Mouse (Mus musculus) right cerebral cortex, adult 2 months (tissue): Measurements from ENCODE around the gene Mthfd1l.

Experiments used
- DNase-seq, 2 experiments: peaks; one replicate each; pipeline ENCODE4 v3.0.0; 2021 to 2022; ENCODE audit warnings: low spot score in 2 of 2

Mthfd1l gene

DNA sequence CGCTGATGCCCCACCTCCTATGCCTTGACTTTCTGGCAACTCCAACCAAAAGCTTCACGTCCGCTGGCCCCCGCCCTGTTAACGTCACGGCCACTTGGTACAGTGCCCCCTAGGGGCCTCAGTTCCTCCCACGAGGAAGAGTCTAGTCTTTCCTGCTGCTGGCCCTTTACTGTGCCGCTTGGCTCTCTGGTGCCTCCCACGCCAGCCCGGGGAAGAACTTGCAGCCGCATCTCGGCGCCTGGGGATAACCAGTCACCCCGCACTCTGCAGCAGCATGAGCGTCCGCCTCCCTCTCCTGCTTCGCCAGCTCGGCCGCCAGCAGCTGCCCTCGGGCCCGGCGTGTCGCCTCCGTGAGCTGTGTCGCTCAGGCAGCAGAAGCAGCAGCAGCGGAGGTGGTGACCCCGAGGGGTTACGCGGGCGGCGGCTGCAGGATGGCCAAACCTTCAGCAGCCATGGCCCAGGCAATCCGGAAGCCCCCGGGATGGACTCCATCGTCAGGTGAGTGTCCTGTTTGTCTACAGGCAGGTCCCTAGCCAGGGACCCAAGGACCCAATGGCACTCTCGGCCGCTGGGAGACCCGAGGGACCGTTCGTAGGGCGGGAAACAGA is at the start of gene Mthfd1l:
TSS of gene Mthfd1l (plus strand) at position 138 of the 608 bp plus-strand sequence.
- DNase-seq = peak; percentile 78 to 81

GRCm38 (mm10) chr10:3928008-3928545 is 44.8 kb upstream of the Mthfd1l start:
- no peak for DNase-seq

- no peak for DNase-seq
Observed at GRCm38 (mm10) chr10:3931831-3932230, 41.1 kb upstream of the Mthfd1l start.

DNA sequence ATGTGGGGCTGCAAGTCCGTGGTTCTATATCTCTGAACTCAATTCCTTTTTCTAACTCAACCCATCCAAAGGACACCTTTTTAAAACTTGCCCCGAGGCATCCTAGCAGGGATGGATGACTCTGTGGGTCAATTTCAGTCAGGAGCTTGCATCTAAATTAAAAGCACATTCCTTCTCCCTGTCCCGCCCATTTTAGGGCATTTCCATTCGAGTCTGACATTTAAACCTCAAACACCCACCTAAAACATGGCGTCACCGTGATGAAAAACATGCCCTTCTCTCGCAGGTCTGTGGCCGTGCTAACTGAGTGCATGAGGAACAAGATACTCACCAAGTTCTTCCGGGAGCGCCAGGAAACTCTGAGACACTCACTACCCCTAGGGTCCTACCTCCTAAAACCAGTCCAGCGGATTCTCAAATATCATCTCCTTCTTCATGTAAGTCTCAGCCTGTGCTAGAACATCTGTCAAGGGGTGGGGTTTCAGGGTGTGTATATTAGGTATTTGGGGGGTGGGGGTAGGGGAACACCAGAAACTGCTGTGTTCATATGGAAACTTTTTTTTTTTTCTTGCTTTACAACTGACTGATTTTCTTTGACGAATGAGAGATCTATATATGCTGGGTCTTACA is 39.5 kb upstream of the Mthfd1l start:
- DNase-seq = no peak

DNA sequence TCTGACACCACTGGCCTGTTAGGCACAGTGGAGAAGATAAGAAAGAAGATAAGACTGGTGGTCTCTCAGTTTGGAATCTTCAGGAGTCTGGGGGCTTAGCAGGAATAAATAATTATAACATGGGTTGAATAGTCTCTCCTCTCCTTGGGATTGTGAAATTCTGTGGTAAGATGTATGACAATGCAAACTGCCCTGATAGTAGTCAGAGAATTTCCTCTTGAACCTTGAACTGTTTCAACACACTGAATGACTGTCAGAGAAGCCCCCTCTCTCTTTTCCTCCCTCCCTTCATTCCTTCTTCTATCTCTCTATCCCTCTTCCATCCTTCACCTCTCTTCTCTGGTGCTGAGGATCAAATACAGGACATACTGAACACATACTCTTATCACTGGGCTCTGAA is 36.1 kb upstream of the Mthfd1l start:
- DNase-seq = no peak

DNA sequence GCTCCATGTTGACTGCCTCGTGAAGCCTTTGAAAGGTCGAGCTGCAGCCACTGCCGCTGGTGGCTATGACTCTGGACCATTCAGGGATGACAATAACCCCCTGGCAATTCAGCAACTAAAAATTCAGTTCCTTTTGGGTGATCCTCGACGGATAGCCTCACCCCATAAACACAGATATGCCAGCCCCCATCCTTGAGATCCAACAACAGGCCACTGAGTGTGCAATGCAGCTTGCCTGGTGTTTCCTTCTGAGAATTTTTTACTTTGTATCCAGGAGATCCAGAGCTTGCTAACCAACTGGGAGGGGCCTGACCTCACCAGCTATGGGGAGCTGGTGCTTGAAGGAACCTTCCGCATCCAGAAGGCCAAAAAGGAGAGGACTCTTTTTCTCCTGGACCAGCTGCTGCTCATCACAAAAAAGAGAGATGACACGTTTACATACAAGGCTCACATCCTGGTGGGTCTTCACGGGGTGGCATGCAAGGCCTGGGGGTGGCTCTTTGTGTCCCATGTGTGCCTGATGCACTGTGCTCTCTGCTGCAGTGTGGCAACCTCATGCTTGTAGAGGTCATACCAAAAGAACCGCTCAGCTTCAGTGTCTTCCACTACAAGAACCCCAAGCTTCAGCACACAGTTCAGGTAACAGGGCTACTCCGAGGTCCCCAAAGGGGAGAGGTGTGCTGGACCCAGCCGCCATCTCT is 32.9 kb upstream of the Mthfd1l start:
- DNase-seq = no peak

GRCm38 (mm10) chr10:3940596-3940975 is 32.3 kb upstream of the Mthfd1l start:
- no peak for DNase-seq

GRCm38 (mm10) chr10:3941054-3941757 is 31.7 kb upstream of the Mthfd1l start:
- no peak for DNase-seq

DNA sequence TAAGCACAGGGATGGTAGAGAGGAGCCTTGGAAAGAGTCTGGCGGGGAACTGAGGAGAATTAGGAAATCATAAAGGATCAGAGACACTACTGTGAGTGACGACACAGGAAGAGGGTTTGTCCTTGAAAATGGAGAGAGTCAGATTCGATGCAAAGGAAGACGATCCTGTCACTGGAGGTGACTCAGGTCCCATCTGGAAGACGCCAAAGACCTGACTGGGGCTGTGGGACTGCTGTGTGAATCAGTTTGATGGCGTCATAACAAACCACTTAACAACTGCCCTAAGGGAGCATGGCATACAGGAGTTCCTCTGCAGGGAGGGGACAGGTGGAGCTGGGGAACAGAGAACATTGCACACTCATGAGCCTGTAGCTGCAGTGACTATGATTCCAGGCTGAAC is 30.6 kb upstream of the Mthfd1l start:
- DNase-seq = no peak

DNA sequence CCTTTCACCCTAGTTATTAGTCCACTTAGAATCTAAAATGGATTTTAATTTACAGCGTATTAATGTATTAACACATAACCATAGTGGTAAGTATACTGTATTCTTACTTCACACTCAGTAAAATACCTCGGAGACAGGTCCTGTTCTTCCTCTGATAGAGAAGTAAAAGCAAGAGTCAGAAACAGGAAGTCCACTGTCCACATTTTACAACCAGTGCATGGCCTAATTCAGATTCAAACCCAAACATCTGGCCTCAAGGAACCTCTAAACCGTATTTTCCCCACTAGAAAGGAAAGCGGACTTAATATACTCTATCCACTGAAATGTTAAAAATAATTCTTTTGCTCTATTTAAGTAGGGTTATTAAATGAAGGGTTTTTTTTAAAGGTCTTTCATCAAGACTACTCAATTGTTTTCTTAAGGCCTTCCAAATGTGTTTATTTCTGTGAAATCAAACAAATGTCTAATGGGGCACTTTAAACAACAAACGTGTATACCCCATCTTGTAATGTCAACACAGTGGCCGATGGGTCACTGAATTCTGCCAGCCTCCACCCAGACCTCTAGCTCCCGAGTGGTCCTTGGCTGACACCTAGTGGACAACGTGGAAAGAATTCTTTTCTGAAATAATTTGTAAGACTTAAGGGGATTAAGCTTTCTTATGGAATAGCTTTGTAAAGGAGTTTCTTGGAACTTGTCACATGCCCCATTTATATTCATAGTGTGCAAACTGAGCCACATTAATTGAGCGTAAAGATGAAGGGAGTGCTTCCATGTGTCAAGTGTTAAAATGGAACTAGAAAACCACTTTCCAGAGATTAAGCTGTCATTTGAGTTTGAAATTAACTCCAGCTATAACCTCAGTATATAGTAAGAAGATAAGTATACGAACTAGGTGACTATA is 29.2 kb upstream of the Mthfd1l start:
- peak; percentile 25 to 70 for DNase-seq

DNA sequence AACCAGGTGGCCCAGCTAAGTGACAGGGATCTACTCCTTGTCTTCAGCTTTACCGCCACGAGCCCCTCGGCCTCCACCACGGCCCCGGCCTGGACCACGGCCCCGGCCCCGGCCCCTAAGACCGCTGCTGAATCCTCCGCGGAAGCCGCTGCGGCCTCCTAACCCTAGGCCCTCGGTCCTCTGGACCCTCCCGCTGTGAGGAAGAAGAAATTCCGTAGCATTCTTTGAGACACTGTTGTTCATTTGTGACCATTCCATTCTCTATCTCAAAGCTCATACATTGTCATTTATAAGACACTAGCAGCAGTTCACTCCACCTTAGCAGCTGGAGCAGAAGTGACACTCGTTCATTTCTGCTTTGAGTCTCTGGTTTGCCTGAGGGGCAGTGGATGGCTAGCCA is 26.0 kb upstream of the Mthfd1l start:
- no peak for DNase-seq

- DNase-seq = no peak
Observed at GRCm38 (mm10) chr10:3947346-3947745, 25.6 kb upstream of the Mthfd1l start.

- no peak for DNase-seq
Observed at GRCm38 (mm10) chr10:3949306-3949705, 23.6 kb upstream of the Mthfd1l start.

GRCm38 (mm10) chr10:3956471-3956870 is 16.4 kb upstream of the Mthfd1l start:
- no peak for DNase-seq

- no peak for DNase-seq
Observed at GRCm38 (mm10) chr10:3958591-3958990, 14.3 kb upstream of the Mthfd1l start.

- DNase-seq = no peak
Observed at GRCm38 (mm10) chr10:3969026-3969425, 3.9 kb upstream of the Mthfd1l start.

GRCm38 (mm10) chr10:3972237-3972636 is 681 bp upstream of the Mthfd1l start:
- no peak for DNase-seq

DNA sequence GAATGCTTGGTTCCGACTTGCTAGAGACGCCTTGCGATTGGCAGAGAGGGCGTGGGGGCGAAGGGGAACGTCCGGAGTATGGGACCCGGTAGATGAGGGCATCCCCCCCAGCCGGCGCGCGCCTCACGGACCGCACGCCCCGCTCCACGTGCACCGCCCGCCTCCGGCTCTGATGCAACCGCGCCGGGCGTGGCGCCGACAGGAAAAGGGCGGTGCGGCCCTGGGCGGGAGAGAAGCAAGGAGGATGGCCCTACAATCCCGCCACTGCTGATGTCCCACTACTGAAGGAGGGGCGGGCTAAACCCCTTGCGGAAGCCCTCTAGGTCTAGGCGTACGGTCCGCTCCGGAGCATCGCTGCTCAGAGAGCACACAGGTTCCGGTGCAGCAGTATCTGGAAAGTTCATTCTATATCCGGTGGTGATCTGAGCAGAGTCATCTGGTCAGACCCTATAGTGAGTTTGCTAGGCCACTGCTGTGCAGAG is 712 bp downstream of the Mthfd1l start:
- DNase-seq = peak; percentile 79 to 81

DNA sequence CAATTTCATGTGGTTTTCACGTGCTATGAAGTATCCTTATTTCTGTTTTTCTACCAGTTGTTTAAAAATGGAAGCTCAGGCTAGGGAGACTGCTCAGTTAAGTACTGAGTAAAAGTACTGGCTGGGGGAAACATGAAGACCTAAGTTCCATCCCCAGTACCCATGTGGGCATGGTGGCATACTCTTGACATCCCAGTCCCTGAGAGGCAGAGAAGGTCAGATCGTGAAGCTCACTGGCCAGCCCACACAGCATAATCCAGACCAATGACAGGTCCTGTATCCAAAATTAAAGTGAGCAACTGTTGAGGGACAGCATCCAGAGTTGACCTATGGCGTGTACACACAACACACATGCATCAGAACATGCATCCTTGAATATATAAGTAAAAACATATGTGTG is 1.5 kb downstream of the Mthfd1l start:
- DNase-seq = no peak

DNA sequence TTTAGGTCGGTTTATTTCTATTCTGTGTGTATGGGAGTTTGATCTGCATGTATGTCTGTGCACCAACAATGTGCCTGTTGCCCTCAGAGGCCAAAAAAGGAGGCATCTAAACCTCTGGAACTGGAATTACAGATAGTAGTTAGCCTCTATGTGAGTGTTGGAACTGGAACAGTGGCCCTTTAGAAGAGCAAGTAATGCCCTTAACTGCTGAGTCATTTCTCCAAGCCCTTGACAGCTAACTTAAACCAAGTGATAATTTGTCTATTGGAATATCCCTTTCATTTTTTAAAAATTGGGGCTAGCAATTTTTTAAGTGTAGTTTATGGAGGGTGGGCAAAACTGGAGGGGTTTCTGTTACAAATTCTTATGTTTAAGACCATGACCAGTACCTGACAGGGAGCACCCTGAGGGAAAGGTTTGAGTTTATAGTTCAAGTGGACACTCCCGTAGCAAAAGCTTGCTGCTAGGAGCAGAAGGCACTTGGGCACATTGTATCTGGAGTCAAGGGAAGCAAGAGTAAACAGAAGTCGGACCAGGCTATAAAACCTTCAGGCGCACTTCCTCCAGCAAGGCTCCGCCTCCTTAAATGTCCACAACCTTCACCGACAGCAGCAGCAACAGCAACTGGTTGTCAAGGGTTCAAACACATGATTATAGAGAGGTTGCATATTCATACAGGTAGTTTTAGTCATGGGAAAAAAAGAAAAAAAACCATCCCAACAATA is 3.1 kb downstream of the Mthfd1l start:
- no peak for DNase-seq
